Mouse (Mus musculus) liver, embryonic 14.5 days (tissue): Measurements from ENCODE around the gene Ndufs2.

Source experiments
- CTCF ChIP-seq: IDR thresholded peaks from 2 replicates; pipeline ENCODE4 v1.5.1; 2016; ENCODE audit warnings: antibody characterized with exemption, low read depth, control low read depth
- EP300 ChIP-seq: IDR thresholded peaks from 2 replicates; pipeline ENCODE4 v1.6.1; 2016; ENCODE audit warnings: antibody characterized with exemption, low read depth

- TF ChIP-seq EP300, result no peak
- TF ChIP-seq CTCF, result no peak
These were observed 1.1 kb downstream of the Ndufs2 start, which contains the start of gene Adamts4 for GRCm38 (mm10) chr1:171249913-171250600.
